ENCODE assay signal across 7 mouse cellular contexts in genomic region chr12:25101389-25101788, GRCm38 (mm10). TPM values are rescaled to one million over a fixed set of nuclear protein-coding genes. Genes with fewer than 3 reads are reported as not detected.
DNase-seq lines count a peak whose midpoint lies in the region; ATAC-seq and TF ChIP-seq lines count a peak whose summit lies in the region.

No protein-coding gene starts in this region.

- no peak overlapping the region for H3K4me3 ChIP-seq in ES-Bruce4 (ENCODE audit: low read depth, low read length)
- no peak overlapping the region for H3K4me3 ChIP-seq in midbrain, embryonic 15.5 days

- TF ChIP-seq EP300 in ES-Bruce4 (IDR thresholded peaks at IDR 0.05; ENCODE audit: insufficient read depth, low read depth, low read length): no peak

- TF ChIP-seq CTCF in ES-Bruce4 (IDR thresholded peaks at IDR 0.05; ENCODE audit: low read depth, low read length): no peak

- H3K4me1 ChIP-seq in ES-Bruce4 (ENCODE audit: control insufficient read depth, insufficient read depth, low read length): peaks cover 3% of the 10 kb centered on the region
- H3K4me1 ChIP-seq in midbrain, embryonic 15.5 days: peaks cover 47% of the 10 kb centered on the region

- peak overlapping the region; percentile 96 for H3K4me2 ChIP-seq in midbrain, embryonic 15.5 days

- TF ChIP-seq POLR2A in ES-Bruce4 (IDR thresholded peaks at IDR 0.05; ENCODE audit: insufficient read depth, low read length): no peak

- DNase-seq in adrenal gland, postnatal 36 days: peak; percentile 64 to 69
- peak; percentile 26 to 32 for DNase-seq in heart, postnatal 10 days
- peak; percentile 59 to 77 for DNase-seq in kidney, postnatal 36 days
- no peak for DNase-seq in spleen, postnatal 36 days (ENCODE audit: low spot score in 2 of 2)
- DNase-seq in T-cell, adult 2 months (ENCODE audit: low spot score): no peak

- WGBS in midbrain, embryonic 15.5 days: 23% methylated on average over 5 of the region's 5 CpGs

- peak overlapping the region; percentile 77; the same call in 1 of the 2 replicates for H3K9ac ChIP-seq in ES-Bruce4 (ENCODE audit: low read depth, poor library complexity, severe bottlenecking)
- no peak overlapping the region for H3K9ac ChIP-seq in midbrain, embryonic 15.5 days

- no peaks in the 10 kb centered on the region for H3K36me3 ChIP-seq in ES-Bruce4 (ENCODE audit: control insufficient read depth, insufficient read depth, low read length, poor library complexity, severe bottlenecking)
- no peaks in the 10 kb centered on the region for H3K36me3 ChIP-seq in midbrain, embryonic 15.5 days (replicated peaks)

- intact Hi-C loops in heart, postnatal 10 days (cut with DNase I): loop anchor here (2.0 kb wide), 1 partner anchor 59 kb away; no protein-coding TSS in a partner anchor

- H3K27me3 ChIP-seq in ES-Bruce4 (ENCODE audit: control insufficient read depth, insufficient read depth, low read length, poor library complexity, severe bottlenecking): peaks cover 5% of the 10 kb centered on the region
- H3K27me3 ChIP-seq in midbrain, embryonic 15.5 days (replicated peaks): no peaks in the 10 kb centered on the region

- H3K9me3 ChIP-seq in ES-Bruce4 (replicated peaks; ENCODE audit: control insufficient read depth, insufficient read depth, low read length, poor library complexity, severe bottlenecking): no peaks in the 10 kb centered on the region
- no peaks in the 10 kb centered on the region for H3K9me3 ChIP-seq in midbrain, embryonic 15.5 days

- H3K27ac ChIP-seq in ES-Bruce4 (ENCODE audit: insufficient read depth, low read length): no peak overlapping the region
- peak overlapping the region; percentile 93; the same call in 1 of the 2 replicates for H3K27ac ChIP-seq in midbrain, embryonic 15.5 days

- no peak for ATAC-seq in midbrain, embryonic 15.5 days (replicated peaks)

RNA-seq across cellular contexts. Expression of gene Id2, which starts 4.4 kb away (rescaled TPM):
- 66.7 and 67.0 TPM in 2 replicates for polyA plus RNA-seq in ES-Bruce4 (2011; ENCODE audit: insufficient read depth, insufficient read length, low read depth, missing spikeins)
- 100 to 1,000 TPM; 247 to 491 TPM for total RNA-seq in adrenal gland, postnatal 36 days (2021)
- 10 to 100 TPM; 22.2 to 22.3 TPM for total RNA-seq in heart, postnatal 10 days (2021)
- 138 TPM in 2 replicates for polyA plus RNA-seq in midbrain, embryonic 15.5 days (2015; fragmentation: Nextera tagmentation; extraction: Ambion mirVana)

Comparison
In these comparisons a context has a peak if more than half of its experiments do, and no peak if none do; other contexts are left out.
1. DNase-seq: peak in adrenal gland, postnatal 36 days (2 of 2), heart, postnatal 10 days (2 of 2) and kidney, postnatal 36 days (2 of 2); none in spleen, postnatal 36 days (0 of 2) and T-cell, adult 2 months (single experiment).
2. RNA of gene Id2, which starts 4.4 kb away (total RNA-seq): 247 to 491 TPM in adrenal gland, postnatal 36 days; 22.2 to 22.3 TPM in heart, postnatal 10 days; every median in the first group is over 10 times any median in the second.